Mouse (Mus musculus): ENCODE measurements around the gene Cyp2d11. TPM values are rescaled to one million over a fixed set of nuclear protein-coding genes. Genes with fewer than 3 reads are reported as not detected.
A peak's percentile ranks its signal among the peaks of the same experiment; 100 is the strongest.

Cyp2d11 gene
- polyA plus RNA-seq, 1 experiment, result not detected

- H3K4me1 ChIP-seq (ENCODE audit: control insufficient read depth, insufficient read depth, low read length), result peaks cover 2% of the 10 kb centered on the region
- no peak overlapping the region for H3K27ac ChIP-seq (ENCODE audit: insufficient read depth, low read length)
- H3K4me3 ChIP-seq (ENCODE audit: low read depth, low read length), result no peak overlapping the region
- no peak for TF ChIP-seq EP300 (IDR thresholded peaks at IDR 0.05; ENCODE audit: insufficient read depth, low read depth, low read length)
- no peak for TF ChIP-seq CTCF (IDR thresholded peaks at IDR 0.05; ENCODE audit: low read depth, low read length)
- TF ChIP-seq POLR2A (IDR thresholded peaks at IDR 0.05; ENCODE audit: insufficient read depth, low read length), result no peak
- peaks cover 12% of the 10 kb centered on the region for H3K36me3 ChIP-seq (ENCODE audit: control insufficient read depth, insufficient read depth, low read length, poor library complexity, severe bottlenecking)
- no peaks in the 10 kb centered on the region for H3K27me3 ChIP-seq (ENCODE audit: control insufficient read depth, insufficient read depth, low read length, poor library complexity, severe bottlenecking)
- H3K9ac ChIP-seq (ENCODE audit: low read depth, poor library complexity, severe bottlenecking), result no peak overlapping the region
- H3K9me3 ChIP-seq (replicated peaks; ENCODE audit: control insufficient read depth, insufficient read depth, low read length, poor library complexity, severe bottlenecking), result no peaks in the 10 kb centered on the region
Measured at GRCm38 (mm10) chr15:82350349-82350748, 43.5 kb downstream of the Cyp2d11 start.

GRCm38 (mm10) chr15:82348999-82349341, 44.9 kb downstream of the Cyp2d11 start:
- H3K4me3 ChIP-seq (ENCODE audit: low read depth, low read length), result no peak overlapping the region
- no peaks in the 10 kb centered on the region for H3K9me3 ChIP-seq (replicated peaks; ENCODE audit: control insufficient read depth, insufficient read depth, low read length, poor library complexity, severe bottlenecking)
- TF ChIP-seq POLR2A (IDR thresholded peaks at IDR 0.05; ENCODE audit: insufficient read depth, low read length), result no peak
- H3K4me1 ChIP-seq (ENCODE audit: control insufficient read depth, insufficient read depth, low read length), result peaks cover 2% of the 10 kb centered on the region
- H3K36me3 ChIP-seq (ENCODE audit: control insufficient read depth, insufficient read depth, low read length, poor library complexity, severe bottlenecking), result peaks cover 12% of the 10 kb centered on the region
- no peak overlapping the region for H3K27ac ChIP-seq (ENCODE audit: insufficient read depth, low read length)
- H3K27me3 ChIP-seq (ENCODE audit: control insufficient read depth, insufficient read depth, low read length, poor library complexity, severe bottlenecking), result no peaks in the 10 kb centered on the region
- no peak overlapping the region for H3K9ac ChIP-seq (ENCODE audit: low read depth, poor library complexity, severe bottlenecking)

GRCm38 (mm10) chr15:82348258-82348998, 45.4 kb downstream of the Cyp2d11 start:
- Histone ChIP-seq H3K4me1 (ENCODE audit: control insufficient read depth, insufficient read depth, low read length) (peaks cover 2% of the 10 kb centered on the region), H3K27ac (ENCODE audit: insufficient read depth, low read length) (no peak overlapping the region), H3K36me3 (ENCODE audit: control insufficient read depth, insufficient read depth, low read length, poor library complexity, severe bottlenecking) (peaks cover 12% of the 10 kb centered on the region), H3K9me3 (replicated peaks; ENCODE audit: control insufficient read depth, insufficient read depth, low read length, poor library complexity, severe bottlenecking) (no peaks in the 10 kb centered on the region), H3K27me3 (ENCODE audit: control insufficient read depth, insufficient read depth, low read length, poor library complexity, severe bottlenecking) (no peaks in the 10 kb centered on the region), H3K9ac (ENCODE audit: low read depth, poor library complexity, severe bottlenecking) (no peak overlapping the region), H3K4me3 (ENCODE audit: low read depth, low read length) (no peak overlapping the region)
- TF ChIP-seq POLR2A (IDR thresholded peaks at IDR 0.05; ENCODE audit: insufficient read depth, low read length) (no peak), EP300 (IDR thresholded peaks at IDR 0.05; ENCODE audit: insufficient read depth, low read depth, low read length) (no peak), CTCF (IDR thresholded peaks at IDR 0.05; ENCODE audit: low read depth, low read length) (no peak)

- H3K27me3 ChIP-seq (ENCODE audit: control insufficient read depth, insufficient read depth, low read length, poor library complexity, severe bottlenecking), result no peaks in the 10 kb centered on the region
- TF ChIP-seq EP300 (IDR thresholded peaks at IDR 0.05; ENCODE audit: insufficient read depth, low read depth, low read length) (no peak), POLR2A (IDR thresholded peaks at IDR 0.05; ENCODE audit: insufficient read depth, low read length) (no peak), CTCF (IDR thresholded peaks at IDR 0.05; ENCODE audit: low read depth, low read length) (no peak)
- H3K4me1 ChIP-seq (ENCODE audit: control insufficient read depth, insufficient read depth, low read length), result peaks cover 2% of the 10 kb centered on the region
- no peaks in the 10 kb centered on the region for H3K9me3 ChIP-seq (replicated peaks; ENCODE audit: control insufficient read depth, insufficient read depth, low read length, poor library complexity, severe bottlenecking)
- H3K36me3 ChIP-seq (ENCODE audit: control insufficient read depth, insufficient read depth, low read length, poor library complexity, severe bottlenecking), result peaks cover 12% of the 10 kb centered on the region
- no peak overlapping the region for H3K9ac ChIP-seq (ENCODE audit: low read depth, poor library complexity, severe bottlenecking)
- H3K27ac ChIP-seq (ENCODE audit: insufficient read depth, low read length), result no peak overlapping the region
- no peak overlapping the region for H3K4me3 ChIP-seq (ENCODE audit: low read depth, low read length)
Measured at GRCm38 (mm10) chr15:82347852-82348251, 46.0 kb downstream of the Cyp2d11 start.

GRCm38 (mm10) chr15:82347303-82347676, 46.5 kb downstream of the Cyp2d11 start:
- Histone ChIP-seq H3K9ac (ENCODE audit: low read depth, poor library complexity, severe bottlenecking) (peak overlapping the region; percentile 44), H3K9me3 (replicated peaks; ENCODE audit: control insufficient read depth, insufficient read depth, low read length, poor library complexity, severe bottlenecking) (no peaks in the 10 kb centered on the region), H3K27me3 (ENCODE audit: control insufficient read depth, insufficient read depth, low read length, poor library complexity, severe bottlenecking) (no peaks in the 10 kb centered on the region), H3K4me1 (ENCODE audit: control insufficient read depth, insufficient read depth, low read length) (peaks cover 2% of the 10 kb centered on the region), H3K36me3 (ENCODE audit: control insufficient read depth, insufficient read depth, low read length, poor library complexity, severe bottlenecking) (peaks cover 12% of the 10 kb centered on the region), H3K4me3 (ENCODE audit: low read depth, low read length) (no peak overlapping the region; the same call in 1 of the 2 replicates), H3K27ac (ENCODE audit: insufficient read depth, low read length) (no peak overlapping the region)
- TF ChIP-seq POLR2A (IDR thresholded peaks at IDR 0.05; ENCODE audit: insufficient read depth, low read length), result no peak

GRCm38 (mm10) chr15:82346580-82347302, 47.1 kb downstream of the Cyp2d11 start:
- no peak overlapping the region for H3K27ac ChIP-seq (ENCODE audit: insufficient read depth, low read length)
- no peak for TF ChIP-seq POLR2A (IDR thresholded peaks at IDR 0.05; ENCODE audit: insufficient read depth, low read length)
- TF ChIP-seq CTCF (IDR thresholded peaks at IDR 0.05; ENCODE audit: low read depth, low read length), result no peak
- TF ChIP-seq EP300 (IDR thresholded peaks at IDR 0.05; ENCODE audit: insufficient read depth, low read depth, low read length), result no peak
- H3K4me3 ChIP-seq (ENCODE audit: low read depth, low read length), result peak overlapping the region; percentile 94
- H3K9ac ChIP-seq (ENCODE audit: low read depth, poor library complexity, severe bottlenecking), result peak overlapping the region; percentile 44
- peaks cover 12% of the 10 kb centered on the region for H3K36me3 ChIP-seq (ENCODE audit: control insufficient read depth, insufficient read depth, low read length, poor library complexity, severe bottlenecking)
- no peaks in the 10 kb centered on the region for H3K27me3 ChIP-seq (ENCODE audit: control insufficient read depth, insufficient read depth, low read length, poor library complexity, severe bottlenecking)
- no peaks in the 10 kb centered on the region for H3K9me3 ChIP-seq (replicated peaks; ENCODE audit: control insufficient read depth, insufficient read depth, low read length, poor library complexity, severe bottlenecking)
- H3K4me1 ChIP-seq (ENCODE audit: control insufficient read depth, insufficient read depth, low read length), result peaks cover 2% of the 10 kb centered on the region

Data from ES-Bruce4 (cell line).